Mouse (Mus musculus): ENCODE measurements around the gene Gas6. TPM values are rescaled to one million over a fixed set of nuclear protein-coding genes. Genes with fewer than 3 reads are reported as not detected.

The Gas6 gene
- polyA plus RNA-seq, 1 experiment: 58.3 TPM

GRCm38 (mm10) chr8:13491491-13492010, 2.7 kb downstream of the Gas6 start:
- TF ChIP-seq CTCF (IDR thresholded peaks at IDR 0.05; ENCODE audit: extremely low read depth, insufficient read length, insufficient replicate concordance, low read depth, low read length) (no peak), POLR2A (IDR thresholded peaks at IDR 0.05; ENCODE audit: low read depth, low read length) (no peak)

GRCm38 (mm10) chr8:13489986-13490910, 4.0 kb downstream of the Gas6 start:
- H3K4me3 ChIP-seq (ENCODE audit: low read depth, low read length): no peak overlapping the region
- peaks cover 15% of the 10 kb centered on the region for H3K4me1 ChIP-seq (ENCODE audit: control insufficient read depth, insufficient read depth, insufficient read length, low read length)
- TF ChIP-seq CTCF (IDR thresholded peaks at IDR 0.05; ENCODE audit: extremely low read depth, insufficient read length, insufficient replicate concordance, low read depth, low read length) (no peak), POLR2A (IDR thresholded peaks at IDR 0.05; ENCODE audit: low read depth, low read length) (no peak)
- H3K36me3 ChIP-seq (ENCODE audit: control insufficient read depth, insufficient read depth, low read length): 0 out of 2 replicates have a peak, but pooled peaks cover 1% of the 10 kb centered on the region
- WGBS: 54% methylated on average over 13 of the region's 13 CpGs
- no peak overlapping the region for H3K27ac ChIP-seq (ENCODE audit: insufficient read depth, low read depth, low read length)
- H3K27me3 ChIP-seq (ENCODE audit: control insufficient read depth, insufficient read depth, low read length): no peaks in the 10 kb centered on the region

More at GRCm38 (mm10) chr8:13491491-13492010, 2.7 kb downstream of the Gas6 start:
- 91% methylated on average over 14 of the region's 14 CpGs for WGBS
- H3K27ac ChIP-seq (ENCODE audit: insufficient read depth, low read depth, low read length): no peak overlapping the region
- H3K27me3 ChIP-seq (ENCODE audit: control insufficient read depth, insufficient read depth, low read length): no peaks in the 10 kb centered on the region
- H3K4me1 ChIP-seq (ENCODE audit: control insufficient read depth, insufficient read depth, insufficient read length, low read length): peaks cover 15% of the 10 kb centered on the region
- H3K4me3 ChIP-seq (ENCODE audit: low read depth, low read length): no peak overlapping the region
- no peaks in the 10 kb centered on the region for H3K36me3 ChIP-seq (ENCODE audit: control insufficient read depth, insufficient read depth, low read length)

- Histone ChIP-seq H3K27ac (ENCODE audit: insufficient read depth, low read depth, low read length) (no peak overlapping the region), H3K4me3 (ENCODE audit: low read depth, low read length) (no peak overlapping the region), H3K36me3 (ENCODE audit: control insufficient read depth, insufficient read depth, low read length) (0 out of 2 replicates have a peak, but pooled peaks cover 1% of the 10 kb centered on the region), H3K4me1 (ENCODE audit: control insufficient read depth, insufficient read depth, insufficient read length, low read length) (peaks cover 12% of the 10 kb centered on the region), H3K27me3 (ENCODE audit: control insufficient read depth, insufficient read depth, low read length) (no peaks in the 10 kb centered on the region)
- 77% methylated on average over 3 of the region's 3 CpGs for WGBS
- TF ChIP-seq CTCF (IDR thresholded peaks at IDR 0.05; ENCODE audit: extremely low read depth, insufficient read length, insufficient replicate concordance, low read depth, low read length): no peak
- no peak for TF ChIP-seq POLR2A (IDR thresholded peaks at IDR 0.05; ENCODE audit: low read depth, low read length)
Observed at GRCm38 (mm10) chr8:13489351-13489750, 4.9 kb downstream of the Gas6 start.

GRCm38 (mm10) chr8:13483191-13483590, 11.1 kb downstream of the Gas6 start:
- WGBS: 86% methylated on average over 5 of the region's 5 CpGs
- H3K36me3 ChIP-seq (ENCODE audit: control insufficient read depth, insufficient read depth, low read length): peaks cover 7% of the 10 kb centered on the region; the same call in 1 of the 2 replicates
- no peak overlapping the region for H3K27ac ChIP-seq (ENCODE audit: insufficient read depth, low read depth, low read length)
- H3K27me3 ChIP-seq (ENCODE audit: control insufficient read depth, insufficient read depth, low read length): no peaks in the 10 kb centered on the region
- H3K4me3 ChIP-seq (ENCODE audit: low read depth, low read length): no peak overlapping the region
- H3K4me1 ChIP-seq (ENCODE audit: control insufficient read depth, insufficient read depth, insufficient read length, low read length): peaks cover 12% of the 10 kb centered on the region; the same call in 1 of the 2 replicates
- TF ChIP-seq POLR2A (IDR thresholded peaks at IDR 0.05; ENCODE audit: low read depth, low read length) (no peak), CTCF (IDR thresholded peaks at IDR 0.05; ENCODE audit: extremely low read depth, insufficient read length, insufficient replicate concordance, low read depth, low read length) (no peak)

GRCm38 (mm10) chr8:13482101-13482801, 12.0 kb downstream of the Gas6 start:
- no peaks in the 10 kb centered on the region for H3K27me3 ChIP-seq (ENCODE audit: control insufficient read depth, insufficient read depth, low read length)
- no peak overlapping the region for H3K4me3 ChIP-seq (ENCODE audit: low read depth, low read length)
- H3K4me1 ChIP-seq (ENCODE audit: control insufficient read depth, insufficient read depth, insufficient read length, low read length): peaks cover 12% of the 10 kb centered on the region; the same call in 1 of the 2 replicates
- TF ChIP-seq POLR2A (IDR thresholded peaks at IDR 0.05; ENCODE audit: low read depth, low read length): no peak
- TF ChIP-seq CTCF (IDR thresholded peaks at IDR 0.05; ENCODE audit: extremely low read depth, insufficient read length, insufficient replicate concordance, low read depth, low read length): no peak
- H3K36me3 ChIP-seq (ENCODE audit: control insufficient read depth, insufficient read depth, low read length): peaks cover 9% of the 10 kb centered on the region
- H3K27ac ChIP-seq (ENCODE audit: insufficient read depth, low read depth, low read length): no peak overlapping the region
- 75% methylated on average over 2 of the region's 2 CpGs for WGBS

GRCm38 (mm10) chr8:13481596-13481995, 12.7 kb downstream of the Gas6 start:
- WGBS: 67% methylated on average over 3 of the region's 3 CpGs
- peaks cover 12% of the 10 kb centered on the region; the same call in 1 of the 2 replicates for H3K4me1 ChIP-seq (ENCODE audit: control insufficient read depth, insufficient read depth, insufficient read length, low read length)
- no peak for TF ChIP-seq CTCF (IDR thresholded peaks at IDR 0.05; ENCODE audit: extremely low read depth, insufficient read length, insufficient replicate concordance, low read depth, low read length)
- TF ChIP-seq POLR2A (IDR thresholded peaks at IDR 0.05; ENCODE audit: low read depth, low read length): no peak

More at GRCm38 (mm10) chr8:13481596-13481995, 12.7 kb downstream of the Gas6 start:
- H3K36me3 ChIP-seq (ENCODE audit: control insufficient read depth, insufficient read depth, low read length): peaks cover 14% of the 10 kb centered on the region
- no peaks in the 10 kb centered on the region for H3K27me3 ChIP-seq (ENCODE audit: control insufficient read depth, insufficient read depth, low read length)
- H3K4me3 ChIP-seq (ENCODE audit: low read depth, low read length): no peak overlapping the region
- H3K27ac ChIP-seq (ENCODE audit: insufficient read depth, low read depth, low read length): no peak overlapping the region

Data from small intestine, adult 2 months (tissue).